Mouse (Mus musculus) myocyte (in vitro differentiated cells): ENCODE measurements at regions not wholly inside any gene's neighbourhood (a gene's known extent, or its start where the extent isn't known, plus 50 kb on each side); places are given as distances from the start of the nearest gene placed in this dataset.

Experiments
- E2F4 ChIP-seq: IDR thresholded peaks from one replicate; pipeline ENCODE4 v1.6.1; 2011; ENCODE audit warnings: mild to moderate bottlenecking, control low read depth, moderate library complexity; ENCODE audit not compliant: insufficient read depth
- MAX ChIP-seq: IDR thresholded peaks from one replicate; pipeline ENCODE4 v1.6.1; 2011; ENCODE audit warnings: low read depth, mild to moderate bottlenecking, control low read depth
- MYOD1 ChIP-seq, 3 experiments: IDR thresholded peaks; one replicate each; pipeline ENCODE4 v1.6.1; 2011; ENCODE audit warnings: control low read depth in 2 of 3, low read depth in 2 of 3, mild to moderate bottlenecking in 2 of 3, moderate library complexity in 1 of 3; ENCODE audit not compliant: insufficient read length in 2 of 3, control insufficient read depth in 1 of 3
- MYOG ChIP-seq, 3 experiments: IDR thresholded peaks; one replicate each; pipeline ENCODE4 v1.6.1; 2011; ENCODE audit warnings: control low read depth in 2 of 3, low read depth in 2 of 3, mild to moderate bottlenecking in 2 of 3; ENCODE audit not compliant: insufficient read length in 2 of 3, control insufficient read depth in 1 of 3, insufficient read depth in 1 of 3
- POLR2A ChIP-seq: IDR thresholded peaks from one replicate; pipeline ENCODE4 v1.6.1; 2011; ENCODE audit warnings: low read depth, mild to moderate bottlenecking, control low read depth, moderate library complexity; ENCODE audit not compliant: insufficient read length
- REST ChIP-seq: IDR thresholded peaks from one replicate; pipeline ENCODE4 v1.6.1; 2011; ENCODE audit warnings: mild to moderate bottlenecking, control low read depth, moderate library complexity; ENCODE audit not compliant: insufficient read depth, insufficient read length
- SRF ChIP-seq: IDR thresholded peaks from one replicate; pipeline ENCODE4 v1.6.1; 2011; ENCODE audit warnings: low read depth; ENCODE audit not compliant: control insufficient read depth, insufficient read length
- TCF12 ChIP-seq: IDR thresholded peaks from one replicate; pipeline ENCODE4 v1.6.1; 2011; ENCODE audit warnings: mild to moderate bottlenecking, control low read depth; ENCODE audit not compliant: poor library complexity, insufficient read depth, severe bottlenecking
- TCF3 ChIP-seq: IDR thresholded peaks from one replicate; pipeline ENCODE4 v1.6.1; 2011; ENCODE audit warnings: low read depth, control low read depth; ENCODE audit not compliant: insufficient read length
- USF1 ChIP-seq: IDR thresholded peaks from one replicate; pipeline ENCODE4 v1.6.1; 2011; ENCODE audit warnings: low read depth, mild to moderate bottlenecking, control low read depth, moderate library complexity

- TF ChIP-seq MAX (no peak), USF1 (no peak), POLR2A (no peak), MYOG (IDR thresholded peaks at IDR 0.05; ENCODE audit: control insufficient read depth in 1 of 3, insufficient read depth in 1 of 3, insufficient read length in 2 of 3, low read depth in 2 of 3) (no peak), TCF12 (no peak), SRF (no peak), TCF3 (no peak), E2F4 (no peak), REST (no peak), MYOD1 (IDR thresholded peaks at IDR 0.05; ENCODE audit: control insufficient read depth in 1 of 3, insufficient read length in 2 of 3, low read depth in 2 of 3) (no peak)
Measured at GRCm38 (mm10) chr7:70290733-70291320, 75.7 kb downstream of the Nr2f2 start.
